Mouse (Mus musculus) small intestine, adult 2 months (tissue): Measurements from ENCODE around the gene Fsd2. TPM values are rescaled to one million over a fixed set of nuclear protein-coding genes. Genes with fewer than 3 reads are reported as not detected.

ENCODE experiments used
- H3K27ac ChIP-seq: fragments of 200-500 bp; 2 replicates; pipeline ENCODE4 v1.5.1; 2012; ENCODE audit warnings: low read depth, low read length, control low read depth, inconsistent platforms; ENCODE audit not compliant: insufficient read depth
- H3K27me3 ChIP-seq: fragments of 200-500 bp; 2 replicates; pipeline ENCODE4 v1.6.1; 2012; ENCODE audit warnings: mild to moderate bottlenecking, moderate library complexity, low read length, inconsistent platforms; ENCODE audit not compliant: control insufficient read depth, insufficient read depth
- H3K36me3 ChIP-seq: fragments of 200-500 bp; 2 replicates; pipeline ENCODE4 v1.6.1; 2012; ENCODE audit warnings: mild to moderate bottlenecking, low read length, control low read depth, inconsistent platforms; ENCODE audit not compliant: control insufficient read depth, insufficient read depth
- H3K4me1 ChIP-seq: fragments of 200-500 bp; 2 replicates; pipeline ENCODE4 v1.6.1; 2012; ENCODE audit warnings: low read length, inconsistent platforms, mixed read lengths; ENCODE audit not compliant: control insufficient read depth, insufficient read depth, insufficient read length
- H3K4me3 ChIP-seq: fragments of 200-500 bp; 2 replicates; pipeline ENCODE4 v1.5.1; 2012; ENCODE audit warnings: low read depth, mild to moderate bottlenecking, control low read depth, inconsistent platforms, low read length, moderate library complexity
- CTCF ChIP-seq: fragments of 200-500 bp; IDR thresholded peaks from 2 replicates; pipeline ENCODE4 v1.5.1; 2012; ENCODE audit warnings: low read depth, mild to moderate bottlenecking, control low read depth, inconsistent platforms, low read length, moderate library complexity, mixed read lengths; ENCODE audit not compliant: insufficient replicate concordance, insufficient read length; ENCODE audit errors: extremely low read depth
- POLR2A ChIP-seq: fragments of 200-500 bp; IDR thresholded peaks from 2 replicates; pipeline ENCODE4 v1.6.1; 2012; ENCODE audit warnings: low read depth, mild to moderate bottlenecking, control low read depth, inconsistent platforms, low read length, moderate library complexity
- WGBS: fragments of 180-500 bp; shearing (Covaris S2); methylation state at CpG from one replicate; pipeline ENCODE4 v1.1.7; 2018; 5-methylcytosine and 5-hydroxymethylcytosine counted together
- polyA plus RNA-seq: library from polyadenylated mRNA; depleted of rRNA; stranded (reverse); fragments of >200 nt; gene quantifications from 2 replicates; pipeline ENCODE4 v1.2.3, GENCODE M21; 2012

Fsd2 gene
- polyA plus RNA-seq, 1 experiment = 0.08 TPM

- no peaks in the 10 kb centered on the region for H3K36me3 ChIP-seq
- WGBS = 85% methylated on average over 14 of the region's 14 CpGs
- no peak overlapping the region for H3K27ac ChIP-seq
- H3K4me3 ChIP-seq = no peak overlapping the region
- TF ChIP-seq POLR2A = no peak
- TF ChIP-seq CTCF = no peak
- no peaks in the 10 kb centered on the region for H3K27me3 ChIP-seq
- no peaks in the 10 kb centered on the region for H3K4me1 ChIP-seq
Measured at GRCm38 (mm10) chr7:81559231-81559980, 7.3 kb downstream of the Fsd2 start.

GRCm38 (mm10) chr7:81557985-81558360 lies 8.8 kb downstream of the Fsd2 start:
- H3K27me3 ChIP-seq = no peaks in the 10 kb centered on the region
- no peak overlapping the region for H3K27ac ChIP-seq
- H3K36me3 ChIP-seq = no peaks in the 10 kb centered on the region
- TF ChIP-seq POLR2A = no peak
- no peaks in the 10 kb centered on the region for H3K4me1 ChIP-seq
- no peak overlapping the region for H3K4me3 ChIP-seq
- WGBS = 48% methylated on average over 4 of the region's 4 CpGs

GRCm38 (mm10) chr7:81557252-81557984 lies 9.3 kb downstream of the Fsd2 start:
- WGBS = 55% methylated on average over 7 of the region's 7 CpGs
- H3K36me3 ChIP-seq = no peaks in the 10 kb centered on the region
- TF ChIP-seq POLR2A = no peak
- no peak for TF ChIP-seq CTCF
- no peak overlapping the region for H3K4me3 ChIP-seq
- no peaks in the 10 kb centered on the region for H3K4me1 ChIP-seq
- no peak overlapping the region for H3K27ac ChIP-seq
- no peaks in the 10 kb centered on the region for H3K27me3 ChIP-seq

- WGBS = 76% methylated on average over 4 of the region's 4 CpGs
- H3K4me1 ChIP-seq = no peaks in the 10 kb centered on the region
- H3K4me3 ChIP-seq = no peak overlapping the region
- TF ChIP-seq POLR2A = no peak
- TF ChIP-seq CTCF = no peak
- H3K27me3 ChIP-seq = no peaks in the 10 kb centered on the region
- no peaks in the 10 kb centered on the region for H3K36me3 ChIP-seq
- H3K27ac ChIP-seq = no peak overlapping the region
Measured at GRCm38 (mm10) chr7:81556839-81557238, 9.9 kb downstream of the Fsd2 start.

- no peak overlapping the region for H3K4me3 ChIP-seq
- no peaks in the 10 kb centered on the region for H3K36me3 ChIP-seq
- H3K27ac ChIP-seq = no peak overlapping the region
- 84% methylated on average over 2 of the region's 2 CpGs for WGBS
- no peaks in the 10 kb centered on the region for H3K4me1 ChIP-seq
- TF ChIP-seq CTCF = no peak
- TF ChIP-seq POLR2A = no peak
- H3K27me3 ChIP-seq = no peaks in the 10 kb centered on the region
Measured at GRCm38 (mm10) chr7:81554369-81554768, 12.4 kb downstream of the Fsd2 start.

GRCm38 (mm10) chr7:81553589-81553988 lies 13.2 kb downstream of the Fsd2 start:
- Histone ChIP-seq H3K27me3 (no peaks in the 10 kb centered on the region), H3K27ac (no peak overlapping the region), H3K36me3 (no peaks in the 10 kb centered on the region), H3K4me1 (no peaks in the 10 kb centered on the region), H3K4me3 (no peak overlapping the region)
- 48% methylated on average over 4 of the region's 4 CpGs for WGBS
- TF ChIP-seq POLR2A (no peak), CTCF (no peak)

GRCm38 (mm10) chr7:81548864-81549263 lies 17.9 kb downstream of the Fsd2 start:
- TF ChIP-seq CTCF (no peak), POLR2A (no peak)
- peak overlapping the region; percentile 25; the same call in 1 of the 2 replicates for H3K4me3 ChIP-seq
- H3K36me3 ChIP-seq = no peaks in the 10 kb centered on the region
- H3K27ac ChIP-seq = no peak overlapping the region
- WGBS = 59% methylated on average over 11 of the region's 11 CpGs
- H3K27me3 ChIP-seq = no peaks in the 10 kb centered on the region
- H3K4me1 ChIP-seq = no peaks in the 10 kb centered on the region

- H3K36me3 ChIP-seq = no peaks in the 10 kb centered on the region
- no peaks in the 10 kb centered on the region for H3K4me1 ChIP-seq
- H3K27me3 ChIP-seq = no peaks in the 10 kb centered on the region
- 25% methylated on average over 8 of the region's 8 CpGs for WGBS
- H3K4me3 ChIP-seq = no peak overlapping the region
- TF ChIP-seq POLR2A (no peak), CTCF (no peak)
- no peak overlapping the region for H3K27ac ChIP-seq
Measured at GRCm38 (mm10) chr7:81542934-81543333, 23.8 kb downstream of the Fsd2 start.
